Mouse (Mus musculus): ENCODE data around the gene Lypd5.

Lypd5 gene

GRCm38 (mm10) chr7:24348896-24349295 lies at the start of gene Lypd5:
Lypd5 (plus strand) TSS chr7:24349196.
- DNase-seq (ENCODE audit: low read depth, low spot score), result no peak

GRCm38 (mm10) chr7:24299823-24300481 lies 49.0 kb upstream of the Lypd5 start:
- DNase-seq (ENCODE audit: low read depth, low spot score), result peak; percentile 8

- DNase-seq (ENCODE audit: low read depth, low spot score), result peak; percentile 39
Observed at GRCm38 (mm10) chr7:24300771-24301282, 48.2 kb upstream of the Lypd5 start, which contains the start of gene Zfp61. Zfp61 (minus strand) TSS chr7:24301232.

DNA sequence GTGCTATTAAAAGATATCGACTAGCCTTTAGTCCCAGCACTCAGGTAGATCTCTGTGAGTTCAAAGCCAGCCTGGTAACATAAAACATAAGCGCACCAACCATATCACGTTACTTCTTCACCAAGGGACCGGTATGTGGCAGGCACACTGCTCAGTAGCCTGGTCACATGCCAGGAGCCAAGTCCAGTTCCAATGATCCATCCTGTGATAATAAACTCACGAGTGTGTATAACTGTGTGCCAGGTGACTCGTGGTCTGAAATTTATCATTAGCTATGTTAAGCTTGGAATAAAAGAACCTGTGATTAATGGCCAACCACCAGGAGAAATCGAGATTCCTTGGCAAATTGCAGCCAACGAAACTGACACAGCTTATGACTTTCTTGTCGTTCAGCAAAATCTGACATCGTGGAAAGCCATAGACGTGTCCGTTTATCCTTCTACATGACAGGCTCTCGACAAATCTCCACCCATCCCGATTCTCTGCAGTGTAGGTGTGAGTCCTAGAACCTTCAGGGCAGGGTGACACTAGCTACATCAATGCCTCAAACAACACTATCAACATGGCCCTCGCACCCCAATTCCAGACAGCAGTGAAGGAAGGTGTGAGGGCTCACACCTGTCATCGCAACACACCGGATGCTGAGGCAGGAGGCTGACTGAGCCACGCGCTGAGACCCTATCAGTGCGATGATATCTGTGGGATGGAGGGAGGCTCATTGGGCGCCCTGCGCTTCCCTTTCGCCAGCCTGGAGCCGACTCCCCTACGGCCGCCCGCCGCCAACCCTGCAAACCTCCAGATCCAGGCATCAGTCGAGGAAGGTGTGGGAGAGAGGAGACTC lies 33.0 kb upstream of the Lypd5 start:
- DNase-seq (ENCODE audit: low read depth, low spot score), result no peak

- DNase-seq (ENCODE audit: low read depth, low spot score), result peak; percentile 92
Observed at GRCm38 (mm10) chr7:24316567-24317092, 32.4 kb upstream of the Lypd5 start, which contains the start of gene Zfp94. Zfp94 (minus strand) TSS chr7:24316666.

- DNase-seq (ENCODE audit: low read depth, low spot score), result peak; percentile 10
Observed at GRCm38 (mm10) chr7:24318942-24319341, 30.1 kb upstream of the Lypd5 start.

DNA sequence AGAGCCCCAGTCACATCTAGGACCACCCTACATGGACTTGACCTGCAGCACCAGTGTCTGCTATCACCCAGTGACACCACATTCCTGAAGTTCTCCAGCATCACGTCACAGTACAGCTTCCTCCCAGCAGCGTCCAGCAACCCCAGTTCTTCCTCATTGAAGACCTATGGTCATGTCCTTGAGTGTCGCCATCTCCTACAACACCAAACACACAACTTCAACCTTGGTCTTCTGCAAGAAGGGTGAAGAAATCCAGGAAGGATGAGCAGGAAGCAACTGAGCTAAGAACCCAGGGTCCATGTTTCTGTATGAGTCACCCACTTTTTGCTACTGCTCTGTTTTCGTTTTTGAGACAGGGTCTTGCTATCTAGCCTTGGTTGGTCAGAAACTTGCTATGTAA lies 26.4 kb upstream of the Lypd5 start:
- no peak for DNase-seq (ENCODE audit: low read depth, low spot score)

- no peak for DNase-seq (ENCODE audit: low read depth, low spot score)
Observed at GRCm38 (mm10) chr7:24325197-24325596, 23.8 kb upstream of the Lypd5 start.

GRCm38 (mm10) chr7:24325675-24326128 lies 23.3 kb upstream of the Lypd5 start:
- DNase-seq (ENCODE audit: low read depth, low spot score), result no peak

- DNase-seq (ENCODE audit: low read depth, low spot score), result no peak
Observed at GRCm38 (mm10) chr7:24326273-24327135, 22.5 kb upstream of the Lypd5 start.

DNA sequence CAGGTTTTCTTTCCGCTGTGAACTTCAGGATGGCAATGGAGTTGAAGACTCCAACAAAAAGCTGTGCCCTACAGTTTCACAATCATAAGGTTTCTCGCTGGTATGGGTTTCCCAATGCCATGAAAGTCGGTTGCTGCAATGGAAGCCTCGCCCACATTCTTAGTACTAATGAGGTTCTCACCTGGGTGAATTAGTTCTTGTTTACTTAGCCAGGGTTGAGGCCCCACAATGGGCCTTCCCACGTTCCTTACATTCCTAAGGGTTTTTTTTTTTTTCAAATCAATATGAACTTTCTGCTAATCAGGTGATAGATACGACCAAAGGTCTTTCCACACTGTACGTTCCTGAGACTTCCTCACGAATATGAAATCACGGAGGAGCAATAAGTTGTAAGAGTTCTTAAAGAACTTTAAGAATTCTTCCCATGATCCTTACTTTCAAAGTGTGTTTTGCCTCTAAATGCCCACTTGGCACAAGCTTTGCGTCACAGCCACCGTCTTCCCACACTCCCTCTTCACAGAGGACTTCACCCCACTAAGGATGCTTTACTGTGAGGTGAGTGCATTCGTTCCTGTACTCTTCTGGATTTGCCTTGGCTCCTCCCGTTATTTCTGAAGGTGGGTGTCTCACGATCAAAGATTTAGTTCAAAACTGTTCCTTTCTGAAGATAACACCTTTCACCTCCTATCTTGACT lies 21.6 kb upstream of the Lypd5 start:
- no peak for DNase-seq (ENCODE audit: low read depth, low spot score)

DNA sequence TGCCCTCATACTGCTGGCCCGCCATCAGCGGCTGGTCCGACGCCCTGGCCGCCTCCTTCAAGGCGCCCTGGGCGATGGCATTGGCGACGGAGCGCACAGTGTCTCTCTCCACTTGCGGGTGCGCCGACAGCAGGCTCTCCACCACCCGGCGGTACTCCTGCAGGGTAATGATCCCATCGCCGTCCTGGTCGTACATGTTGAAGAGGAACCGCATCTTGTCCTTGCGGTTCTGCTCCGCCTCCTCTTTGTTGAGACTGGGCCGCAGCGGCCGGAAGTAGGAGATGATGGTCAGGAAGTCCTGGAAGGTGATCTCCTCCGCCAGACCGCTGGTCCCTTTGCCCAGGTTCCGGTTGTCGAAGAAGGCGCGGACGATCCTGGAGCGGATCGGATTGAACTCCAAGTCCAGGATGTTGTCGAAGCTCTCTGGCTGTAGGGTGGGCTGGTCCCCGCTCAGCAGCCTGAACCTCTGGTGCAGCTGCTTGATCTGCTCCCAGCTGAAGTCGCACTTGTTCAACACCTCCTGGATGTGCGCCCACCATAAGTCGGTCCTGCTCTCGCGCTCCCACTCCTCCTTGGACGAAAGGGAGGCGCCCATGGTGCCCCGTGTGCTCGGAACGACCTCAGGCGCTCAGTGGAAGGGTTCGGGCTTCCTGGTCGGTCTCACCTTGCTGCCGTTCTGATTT lies 15.6 kb upstream of the Lypd5 start, which contains the start of gene Tescl:
Gene Tescl (minus strand): TSS at position 633 of the 683 bp plus-strand sequence.
- DNase-seq (ENCODE audit: low read depth, low spot score), result no peak

DNA sequence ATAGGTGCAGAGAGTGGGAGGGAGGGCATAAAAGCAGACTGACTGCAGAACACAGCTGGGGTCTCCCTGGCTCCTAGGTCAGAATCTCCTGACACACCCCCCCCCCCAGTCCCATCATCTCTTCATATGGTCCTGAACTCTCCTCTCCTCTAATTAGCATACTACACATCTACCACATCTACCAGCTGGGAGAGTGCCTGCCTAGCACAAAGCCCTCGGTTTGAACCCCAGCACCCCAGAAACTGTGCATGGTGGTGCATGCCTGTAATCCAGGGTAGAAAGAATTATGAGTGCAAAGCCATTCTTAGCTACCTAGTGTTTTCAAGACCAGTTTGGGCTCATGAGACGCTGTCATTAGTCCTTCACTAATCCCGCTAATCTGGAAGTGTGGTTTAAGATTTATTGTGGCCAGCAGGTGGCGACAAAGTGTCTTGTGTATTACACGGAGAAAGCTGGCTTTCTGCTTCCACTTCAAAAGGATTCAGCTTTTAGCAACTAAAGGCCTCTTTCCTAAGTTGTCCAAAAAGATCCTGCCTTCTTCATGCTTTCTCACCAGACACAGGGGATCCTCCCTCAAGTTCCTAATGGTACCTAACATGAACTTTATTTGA lies 13.2 kb upstream of the Lypd5 start:
- DNase-seq (ENCODE audit: low read depth, low spot score), result peak; percentile 78

DNA sequence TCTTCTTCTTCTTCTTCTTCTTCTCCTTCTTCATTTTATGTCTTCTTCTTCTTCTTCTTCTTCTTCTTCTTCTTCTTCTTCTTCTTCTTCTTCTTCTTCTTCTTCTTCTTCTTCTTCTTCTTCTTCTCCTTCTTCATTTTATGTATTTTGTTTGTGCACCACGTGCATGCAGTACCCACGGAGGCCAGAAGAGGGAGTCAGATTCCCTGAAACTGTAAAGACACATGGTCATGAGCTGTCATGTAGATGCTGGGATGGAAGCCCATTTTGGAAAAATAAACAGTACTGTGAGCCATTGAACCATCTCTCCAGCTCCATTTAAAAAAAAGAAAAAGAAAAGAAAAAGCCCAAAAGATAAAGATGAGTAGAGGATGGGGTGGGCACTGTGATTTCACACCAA lies 10.8 kb upstream of the Lypd5 start:
- DNase-seq (ENCODE audit: low read depth, low spot score), result no peak

DNA sequence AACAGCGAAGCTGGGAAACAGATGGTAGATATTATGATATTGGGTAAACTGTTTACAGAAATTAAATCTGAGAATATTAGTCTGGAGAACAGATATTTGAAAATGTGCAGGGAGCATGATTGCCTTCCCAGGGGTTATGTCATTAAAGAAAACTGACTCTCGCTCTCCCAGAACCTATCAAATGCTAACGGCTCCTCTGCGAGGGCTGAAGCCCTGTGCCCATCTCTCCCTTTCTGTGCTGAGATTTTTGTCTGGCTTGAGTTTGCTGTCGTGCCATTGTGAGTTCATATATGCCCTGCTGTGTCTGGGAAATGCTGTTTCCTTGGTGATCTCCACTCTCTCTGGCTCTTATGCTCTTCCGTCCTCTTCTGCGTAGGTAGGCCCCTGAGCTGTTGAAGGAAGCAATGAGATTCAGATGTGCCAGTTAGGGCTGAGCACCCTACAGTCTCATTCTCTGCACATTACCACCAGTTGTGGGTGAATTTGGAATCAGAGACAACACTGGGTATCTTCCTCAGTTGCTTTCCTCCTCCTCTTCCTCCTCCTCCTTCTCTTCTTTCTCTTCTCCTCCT lies 5.2 kb upstream of the Lypd5 start:
- no peak for DNase-seq (ENCODE audit: low read depth, low spot score)

- no peak for DNase-seq (ENCODE audit: low read depth, low spot score)
Observed at GRCm38 (mm10) chr7:24346444-24346843, 2.6 kb upstream of the Lypd5 start.

- DNase-seq (ENCODE audit: low read depth, low spot score), result no peak
Observed at GRCm38 (mm10) chr7:24355646-24356045, 6.7 kb downstream of the Lypd5 start.

GRCm38 (mm10) chr7:24356081-24356480 lies 7.1 kb downstream of the Lypd5 start:
- DNase-seq (ENCODE audit: low read depth, low spot score), result no peak

- peak; percentile 20 for DNase-seq (ENCODE audit: low read depth, low spot score)
Observed at GRCm38 (mm10) chr7:24357899-24358298, 8.9 kb downstream of the Lypd5 start.
